Mouse (Mus musculus): ENCODE measurements at regions not wholly inside any gene's neighbourhood (a gene's known extent, or its start where the extent isn't known, plus 50 kb on each side); places are given as distances from the start of the nearest gene placed in this dataset.

- H3K4me1 ChIP-seq (ENCODE audit: control insufficient read depth in 1 of 2, insufficient read depth in 2 of 2): no peaks in the 10 kb centered on the region
- no peaks in the 10 kb centered on the region for H3K9me3 ChIP-seq (replicated peaks; ENCODE audit: low read length)
- no peaks in the 10 kb centered on the region for H3K79me2 ChIP-seq (replicated peaks; ENCODE audit: control insufficient read depth, extremely low read depth, insufficient read depth, poor library complexity, severe bottlenecking)
- dilution Hi-C loops (cut with MboI; ENCODE audit: extremely low pct_ligation_motif_present, extremely low pct_unique_long_range_greater_than_20kb, low sequenced_read_pairs) (no loop called here), in situ Hi-C loops (cut with MboI; ENCODE audit: low pct_ligation_motif_present, low pct_unique_long_range_greater_than_20kb, low sequenced_read_pairs) (no loop called here)
- H3K36me3 ChIP-seq (replicated peaks in 1 of 2; ENCODE audit: control insufficient read depth in 1 of 2, insufficient read depth in 1 of 2, low read length in 1 of 2): no peaks in the 10 kb centered on the region
- no peak overlapping the region for H3K4me2 ChIP-seq (ENCODE audit: insufficient read depth, low read depth, poor library complexity, severe bottlenecking)
- no peak for DNase-seq (ENCODE audit: extremely low read depth)
- H3K27ac ChIP-seq (ENCODE audit: insufficient read depth, low read depth): no peak overlapping the region
- H3K4me3 ChIP-seq (replicated peaks in 1 of 3; ENCODE audit: low read depth in 2 of 3, low read length in 2 of 3, poor library complexity in 1 of 3): no peak overlapping the region
- H3K27me3 ChIP-seq (replicated peaks): no peaks in the 10 kb centered on the region
- no peak overlapping the region for H3K9ac ChIP-seq (ENCODE audit: insufficient read depth, low read depth)
- TF ChIP-seq HCFC1 (IDR thresholded peaks at IDR 0.05; ENCODE audit: low read depth, low read length) (no peak), TBP (conservative IDR thresholded peaks at IDR 0.05; ENCODE audit: low read depth, low read length) (no peak)
Observed at GRCm38 (mm10) chr5:42425902-42426301, 358.1 kb downstream of the Gm16223 start.

- H3K27me3 ChIP-seq (replicated peaks): no peaks in the 10 kb centered on the region
- no peak overlapping the region for H3K27ac ChIP-seq (ENCODE audit: insufficient read depth, low read depth)
- in situ Hi-C loops (cut with MboI; ENCODE audit: low pct_ligation_motif_present, low pct_unique_long_range_greater_than_20kb, low sequenced_read_pairs): no loop called here
- no peak for DNase-seq (ENCODE audit: extremely low read depth)
- H3K4me2 ChIP-seq (ENCODE audit: insufficient read depth, low read depth, poor library complexity, severe bottlenecking): no peak overlapping the region
- no peaks in the 10 kb centered on the region for H3K79me2 ChIP-seq (replicated peaks; ENCODE audit: control insufficient read depth, extremely low read depth, insufficient read depth, poor library complexity, severe bottlenecking)
- TF ChIP-seq CTCF (conservative IDR thresholded peaks at IDR 0.05 in 1 of 2, IDR thresholded peaks at IDR 0.05 in 1 of 2; ENCODE audit: low read depth in 2 of 2, low read length in 2 of 2) (no peak), MEF2A (IDR thresholded peaks at IDR 0.05; ENCODE audit: borderline replicate concordance, low read depth, low read length) (no peak), POLR2AphosphoS2 (IDR thresholded peaks at IDR 0.05; ENCODE audit: low read depth, low read length) (no peak), HCFC1 (IDR thresholded peaks at IDR 0.05; ENCODE audit: low read depth, low read length) (no peak), RCOR1 (conservative IDR thresholded peaks at IDR 0.05; ENCODE audit: low read depth, low read length) (no peak), MAX (IDR thresholded peaks at IDR 0.05; ENCODE audit: low read length) (no peak), SIN3A (IDR thresholded peaks at IDR 0.05; ENCODE audit: low read length) (no peak), ZMIZ1 (IDR thresholded peaks at IDR 0.05; ENCODE audit: low read depth, low read length) (no peak), ETS1 (conservative IDR thresholded peaks at IDR 0.05; ENCODE audit: low read depth, low read length) (no peak), PAX5 (IDR thresholded peaks at IDR 0.05; ENCODE audit: low read length) (no peak)
- no peaks in the 10 kb centered on the region for H3K36me3 ChIP-seq (replicated peaks in 1 of 2; ENCODE audit: control insufficient read depth in 1 of 2, insufficient read depth in 1 of 2, low read length in 1 of 2)
- H3K4me3 ChIP-seq (replicated peaks in 1 of 3; ENCODE audit: low read depth in 2 of 3, low read length in 2 of 3, poor library complexity in 1 of 3): no peak overlapping the region
- no peaks in the 10 kb centered on the region for H3K4me1 ChIP-seq (ENCODE audit: control insufficient read depth in 1 of 2, insufficient read depth in 2 of 2)
- no peaks in the 10 kb centered on the region for H3K9me3 ChIP-seq (replicated peaks; ENCODE audit: low read length)
- dilution Hi-C loops (cut with MboI; ENCODE audit: extremely low pct_ligation_motif_present, extremely low pct_unique_long_range_greater_than_20kb, low sequenced_read_pairs): no loop called here
- H3K9ac ChIP-seq (ENCODE audit: insufficient read depth, low read depth): no peak overlapping the region
Observed at GRCm38 (mm10) chr5:42433147-42433546, 365.4 kb downstream of the Gm16223 start.

DNA sequence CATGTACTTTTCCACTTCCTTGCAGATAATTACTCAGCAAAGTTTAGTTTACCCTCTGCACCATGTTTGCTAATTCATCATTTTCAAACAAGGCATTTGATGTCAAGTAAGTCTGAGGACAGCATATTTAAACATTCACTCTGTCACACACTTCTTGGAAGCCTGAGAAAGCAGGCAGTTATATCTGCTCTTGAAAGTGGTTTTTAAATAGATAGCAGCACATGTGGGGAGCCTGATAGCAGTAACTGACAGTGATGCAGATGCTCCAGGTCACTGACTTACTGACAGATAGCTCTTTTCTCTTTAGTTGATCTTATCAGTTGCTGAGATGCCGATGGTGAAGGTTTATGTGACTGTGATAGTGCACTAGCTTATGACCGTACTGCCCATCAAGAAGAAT is 380.9 kb downstream of the Gm16223 start:
- in situ Hi-C loops (cut with MboI; ENCODE audit: low pct_ligation_motif_present, low pct_unique_long_range_greater_than_20kb, low sequenced_read_pairs): no loop called here

More for the DNA sequence above, 380.9 kb downstream of the Gm16223 start:
- Histone ChIP-seq H3K4me3 (replicated peaks in 1 of 3; ENCODE audit: low read depth in 2 of 3, low read length in 2 of 3, poor library complexity in 1 of 3) (no peak overlapping the region), H3K9ac (ENCODE audit: insufficient read depth, low read depth) (no peak overlapping the region), H3K36me3 (replicated peaks in 1 of 2; ENCODE audit: control insufficient read depth in 1 of 2, insufficient read depth in 1 of 2, low read length in 1 of 2) (no peaks in the 10 kb centered on the region), H3K27ac (ENCODE audit: insufficient read depth, low read depth) (no peak overlapping the region), H3K9me3 (replicated peaks; ENCODE audit: low read length) (no peaks in the 10 kb centered on the region), H3K27me3 (replicated peaks) (no peaks in the 10 kb centered on the region), H3K4me2 (ENCODE audit: insufficient read depth, low read depth, poor library complexity, severe bottlenecking) (no peak overlapping the region), H3K79me2 (replicated peaks; ENCODE audit: control insufficient read depth, extremely low read depth, insufficient read depth, poor library complexity, severe bottlenecking) (no peaks in the 10 kb centered on the region), H3K4me1 (ENCODE audit: control insufficient read depth in 1 of 2, insufficient read depth in 2 of 2) (no peaks in the 10 kb centered on the region)
- no peak for DNase-seq (ENCODE audit: extremely low read depth)
- dilution Hi-C loops (cut with MboI; ENCODE audit: extremely low pct_ligation_motif_present, extremely low pct_unique_long_range_greater_than_20kb, low sequenced_read_pairs): no loop called here
- TF ChIP-seq NELFE (IDR thresholded peaks at IDR 0.05; ENCODE audit: low read depth, low read length): no peak
- TF ChIP-seq EP300 (IDR thresholded peaks at IDR 0.05; ENCODE audit: low read length): no peak
- TF ChIP-seq RCOR1 (conservative IDR thresholded peaks at IDR 0.05; ENCODE audit: low read depth, low read length): no peak
- no peak for TF ChIP-seq GABPA (IDR thresholded peaks at IDR 0.05; ENCODE audit: insufficient replicate concordance, low read depth, low read length)
- no peak for TF ChIP-seq MAFK (IDR thresholded peaks at IDR 0.05; ENCODE audit: insufficient replicate concordance, low read length)
- no peak for TF ChIP-seq USF2 (conservative IDR thresholded peaks at IDR 0.05; ENCODE audit: low read depth, low read length)
- TF ChIP-seq ZKSCAN1 (IDR thresholded peaks at IDR 0.05; ENCODE audit: borderline replicate concordance, low read depth, low read length): no peak
- no peak for TF ChIP-seq CTCF (conservative IDR thresholded peaks at IDR 0.05 in 1 of 2, IDR thresholded peaks at IDR 0.05 in 1 of 2; ENCODE audit: low read depth in 2 of 2, low read length in 2 of 2)
- TF ChIP-seq JUN (IDR thresholded peaks at IDR 0.05; ENCODE audit: insufficient read depth, low read depth, low read length): no peak
- no peak for TF ChIP-seq HCFC1 (IDR thresholded peaks at IDR 0.05; ENCODE audit: low read depth, low read length)
- no peak for TF ChIP-seq POLR2A (IDR thresholded peaks at IDR 0.05; ENCODE audit: low read depth, low read length)
- TF ChIP-seq UBTF (IDR thresholded peaks at IDR 0.05; ENCODE audit: low read depth, low read length): no peak
- no peak for TF ChIP-seq RAD21 (IDR thresholded peaks at IDR 0.05; ENCODE audit: low read depth, low read length)
- no peak for TF ChIP-seq BHLHE40 (IDR thresholded peaks at IDR 0.05; ENCODE audit: low read depth, low read length)
